Mouse (Mus musculus): ENCODE data around the gene Banf1. TPM values are rescaled to one million over a fixed set of nuclear protein-coding genes. Genes with fewer than 3 reads are reported as not detected.
"Not testable (repeated sequence)": the region's sequence is repeated elsewhere in the genome, so short reads cannot be mapped to it uniquely, and the experiment has no call there.

The Banf1 gene
- 423 and 434 TPM in 2 replicates for polyA plus RNA-seq (2015; fragmentation: Nextera tagmentation; extraction: Ambion mirVana)

GRCm38 (mm10) chr19:5367053-5367359 lies at the start of gene Banf1:
Gene Banf1, minus strand, starts transcription at chr19:5367168.
- no peak for ATAC-seq (ENCODE audit: insufficient number of reproducible peaks, insufficient read depth, low FRiP score, low TSS enrichment, low read depth)
- Histone ChIP-seq H3K9ac (peak within 1 kb of the TSS; percentile 89), H3K4me2 (peak within 1 kb of the TSS; percentile 87), H3K9me3 (no peaks in the 10 kb centered on the region), H3K36me3 (peaks cover 61% of the 10 kb centered on the region), H3K4me3 (peak within 1 kb of the TSS; percentile 97), H3K4me1 (peaks cover 19% of the 10 kb centered on the region), H3K27me3 (no peaks in the 10 kb centered on the region), H3K27ac (peak within 1 kb of the TSS; percentile 97)
- under 1% methylated on average over 33 of the region's 33 CpGs for WGBS

- Histone ChIP-seq H3K27ac (no peak overlapping the region), H3K36me3 (peaks cover 5% of the 10 kb centered on the region), H3K4me3 (no peak overlapping the region), H3K27me3 (no peaks in the 10 kb centered on the region), H3K9me3 (no peaks in the 10 kb centered on the region), H3K4me1 (0 out of 2 replicates have a peak, but pooled peaks cover 5% of the 10 kb centered on the region), H3K4me2 (no peak overlapping the region), H3K9ac (no peak overlapping the region)
- 51% methylated on average over 2 of the region's 2 CpGs for WGBS
- no peak for ATAC-seq (ENCODE audit: insufficient number of reproducible peaks, insufficient read depth, low FRiP score, low TSS enrichment, low read depth)
These were observed 47.6 kb upstream of the Banf1 start for GRCm38 (mm10) chr19:5414534-5414957.

- H3K9ac ChIP-seq, result no peak overlapping the region
- no peaks in the 10 kb centered on the region for H3K27me3 ChIP-seq
- H3K4me3 ChIP-seq, result no peak overlapping the region
- no peaks in the 10 kb centered on the region for H3K36me3 ChIP-seq
- 0 out of 2 replicates have a peak, but pooled peaks cover 8% of the 10 kb centered on the region for H3K4me1 ChIP-seq
- no peak for ATAC-seq (ENCODE audit: insufficient number of reproducible peaks, insufficient read depth, low FRiP score, low TSS enrichment, low read depth)
- H3K27ac ChIP-seq, result no peak overlapping the region
- H3K9me3 ChIP-seq, result no peaks in the 10 kb centered on the region
- WGBS, result 66% methylated on average over 4 of the region's 4 CpGs
- H3K4me2 ChIP-seq, result no peak overlapping the region
These were observed 46.9 kb upstream of the Banf1 start for GRCm38 (mm10) chr19:5413840-5414239.

GRCm38 (mm10) chr19:5411961-5412360 lies 45.0 kb upstream of the Banf1 start:
- Histone ChIP-seq H3K27me3 (no peaks in the 10 kb centered on the region), H3K27ac (no peak overlapping the region), H3K4me2 (no peak overlapping the region), H3K9ac (no peak overlapping the region), H3K36me3 (no peaks in the 10 kb centered on the region), H3K4me1 (peaks cover 15% of the 10 kb centered on the region), H3K4me3 (no peak overlapping the region), H3K9me3 (no peaks in the 10 kb centered on the region)
- 46% methylated on average over 5 of the region's 5 CpGs for WGBS
- ATAC-seq (ENCODE audit: insufficient number of reproducible peaks, insufficient read depth, low FRiP score, low TSS enrichment, low read depth), result no peak

- no peaks in the 10 kb centered on the region for H3K9me3 ChIP-seq
- 84% methylated on average over 5 of the region's 5 CpGs for WGBS
These were observed 43.7 kb upstream of the Banf1 start for GRCm38 (mm10) chr19:5410641-5411040.

GRCm38 (mm10) chr19:5409068-5409467 lies 42.1 kb upstream of the Banf1 start:
- Histone ChIP-seq H3K36me3 (no peaks in the 10 kb centered on the region), H3K4me1 (peaks cover 19% of the 10 kb centered on the region), H3K9me3 (no peaks in the 10 kb centered on the region), H3K4me3 (no peak overlapping the region), H3K27ac (no peak overlapping the region), H3K9ac (no peak overlapping the region), H3K27me3 (no peaks in the 10 kb centered on the region), H3K4me2 (no peak overlapping the region)
- no peak for ATAC-seq (ENCODE audit: insufficient number of reproducible peaks, insufficient read depth, low FRiP score, low TSS enrichment, low read depth)
- WGBS, result 28% methylated on average over 5 of the region's 5 CpGs

More at GRCm38 (mm10) chr19:5410641-5411040, 43.7 kb upstream of the Banf1 start:
- Histone ChIP-seq H3K4me2 (no peak overlapping the region), H3K9ac (no peak overlapping the region), H3K36me3 (no peaks in the 10 kb centered on the region), H3K4me3 (no peak overlapping the region), H3K27me3 (no peaks in the 10 kb centered on the region), H3K4me1 (peaks cover 19% of the 10 kb centered on the region), H3K27ac (no peak overlapping the region)
- no peak for ATAC-seq (ENCODE audit: insufficient number of reproducible peaks, insufficient read depth, low FRiP score, low TSS enrichment, low read depth)

GRCm38 (mm10) chr19:5408057-5409001 lies 41.4 kb upstream of the Banf1 start:
- Histone ChIP-seq H3K36me3 (no peaks in the 10 kb centered on the region), H3K9ac (no peak overlapping the region), H3K9me3 (no peaks in the 10 kb centered on the region), H3K4me2 (peak overlapping the region; percentile 72), H3K4me1 (peaks cover 19% of the 10 kb centered on the region), H3K4me3 (no peak overlapping the region), H3K27me3 (no peaks in the 10 kb centered on the region), H3K27ac (no peak overlapping the region)
- 89% methylated on average over 13 of the region's 13 CpGs for WGBS
- no peak for ATAC-seq (ENCODE audit: insufficient number of reproducible peaks, insufficient read depth, low FRiP score, low TSS enrichment, low read depth)

- H3K4me1 ChIP-seq, result peaks cover 19% of the 10 kb centered on the region
- peak overlapping the region; percentile 65 for H3K4me3 ChIP-seq
- H3K36me3 ChIP-seq, result no peaks in the 10 kb centered on the region
- H3K9me3 ChIP-seq, result no peaks in the 10 kb centered on the region
- ATAC-seq (ENCODE audit: insufficient number of reproducible peaks, insufficient read depth, low FRiP score, low TSS enrichment, low read depth), result 0 out of 2 replicates have a peak, but pooled peaks have one; percentile 21
- no peaks in the 10 kb centered on the region for H3K27me3 ChIP-seq
- WGBS, result 15% methylated on average over 7 of the region's 7 CpGs
- peak overlapping the region; percentile 72 for H3K4me2 ChIP-seq
- peak overlapping the region; percentile 83 for H3K9ac ChIP-seq
- H3K27ac ChIP-seq, result peak overlapping the region; percentile 94
These were observed 40.2 kb upstream of the Banf1 start for GRCm38 (mm10) chr19:5407133-5407532.

- WGBS, result 21% methylated on average over 25 of the region's 25 CpGs
- H3K9me3 ChIP-seq, result not testable (repeated sequence)
- H3K27ac ChIP-seq, result peak overlapping the region; percentile 94
These were observed 39.7 kb upstream of the Banf1 start for GRCm38 (mm10) chr19:5406531-5407126.

GRCm38 (mm10) chr19:5405924-5406323 lies 39.0 kb upstream of the Banf1 start:
- no peaks in the 10 kb centered on the region for H3K36me3 ChIP-seq
- WGBS, result 21% methylated on average over 7 of the region's 7 CpGs
- H3K9ac ChIP-seq, result peak overlapping the region; percentile 69
- H3K4me1 ChIP-seq, result peaks cover 14% of the 10 kb centered on the region
- H3K4me2 ChIP-seq, result peak overlapping the region; percentile 63
- peak overlapping the region; percentile 43 for H3K4me3 ChIP-seq
- no peaks in the 10 kb centered on the region for H3K9me3 ChIP-seq
- no peak for ATAC-seq (ENCODE audit: insufficient number of reproducible peaks, insufficient read depth, low FRiP score, low TSS enrichment, low read depth)
- peak overlapping the region; percentile 68; the same call in 1 of the 2 replicates for H3K27ac ChIP-seq
- no peaks in the 10 kb centered on the region for H3K27me3 ChIP-seq

More at GRCm38 (mm10) chr19:5406531-5407126, 39.7 kb upstream of the Banf1 start:
- H3K9ac ChIP-seq, result peak overlapping the region; percentile 83
- ATAC-seq (ENCODE audit: insufficient number of reproducible peaks, insufficient read depth, low FRiP score, low TSS enrichment, low read depth); H3K27me3 ChIP-seq; H3K36me3 ChIP-seq: not testable (repeated sequence)
- peak overlapping the region; percentile 65 for H3K4me3 ChIP-seq
- peaks cover 16% of the 10 kb centered on the region for H3K4me1 ChIP-seq
- peak overlapping the region; percentile 72 for H3K4me2 ChIP-seq

- WGBS, result 77% methylated on average over 8 of the region's 8 CpGs
These were observed 35.3 kb upstream of the Banf1 start, which contains the start of gene Tsga10ip for GRCm38 (mm10) chr19:5402293-5402692. Gene Tsga10ip, minus strand, starts transcription at chr19:5402526.

More at GRCm38 (mm10) chr19:5402293-5402692, 35.3 kb upstream of the Banf1 start, which contains the start of gene Tsga10ip:
- no peak within 1 kb of the TSS for H3K27ac ChIP-seq
- H3K4me2 ChIP-seq, result no peak within 1 kb of the TSS
- H3K4me1 ChIP-seq, result peaks cover 4% of the 10 kb centered on the region
- no peaks in the 10 kb centered on the region for H3K36me3 ChIP-seq
- no peak for ATAC-seq (ENCODE audit: insufficient number of reproducible peaks, insufficient read depth, low FRiP score, low TSS enrichment, low read depth)
- H3K9me3 ChIP-seq, result no peaks in the 10 kb centered on the region
- no peak within 1 kb of the TSS for H3K4me3 ChIP-seq
- no peaks in the 10 kb centered on the region for H3K27me3 ChIP-seq
- H3K9ac ChIP-seq, result no peak within 1 kb of the TSS

Data from embryonic facial prominence, embryonic 13.5 days (tissue).